Mouse (Mus musculus): Measurements from ENCODE around the gene Dnajc1. TPM values are rescaled to one million over a fixed set of nuclear protein-coding genes. Genes with fewer than 3 reads are reported as not detected.

Dnajc1 gene
- total and polyA plus RNA-seq, 3 experiments = 9.3 to 86.1 (median 14.3) TPM

DNA sequence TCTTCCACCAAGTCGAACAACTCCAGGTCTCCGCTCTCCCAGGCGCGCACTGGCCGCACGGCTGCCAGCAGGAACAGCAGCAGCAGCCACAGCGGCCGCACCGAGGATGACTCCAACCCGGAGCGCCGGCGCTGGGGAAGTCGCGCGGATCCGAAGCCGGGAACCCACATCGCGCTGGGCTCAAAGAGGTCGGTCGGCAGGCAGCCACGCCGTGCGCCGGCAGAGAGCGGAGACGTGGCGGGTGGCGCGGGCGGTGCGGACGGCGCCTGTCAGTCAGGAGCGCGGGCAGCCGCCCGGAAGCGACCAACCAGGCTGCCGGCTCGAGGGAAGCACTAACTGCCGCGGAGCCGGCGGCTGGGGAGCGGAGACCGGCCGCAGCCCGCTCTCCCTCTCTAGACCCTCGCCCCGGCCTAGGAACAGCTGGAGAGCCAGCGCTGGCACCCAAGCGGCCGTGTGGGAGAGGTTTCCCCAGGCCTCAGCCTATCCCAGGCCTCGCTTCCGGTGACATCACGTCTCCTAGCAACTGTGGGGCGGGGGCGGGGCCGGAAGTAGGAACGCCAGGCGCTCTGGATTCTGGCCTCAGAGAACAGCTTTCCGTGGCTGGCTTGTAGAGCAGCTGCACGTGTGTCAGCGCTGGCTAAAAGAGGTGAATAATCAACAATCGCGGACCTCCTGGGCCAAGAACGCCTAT lies at the start of gene Dnajc1 (continued):
- peak; percentile 85 for TF ChIP-seq MYC (IDR thresholded peaks at IDR 0.05; ENCODE audit: low read depth, low read length)
- no peak for TF ChIP-seq JUND (IDR thresholded peaks at IDR 0.05; ENCODE audit: low read depth, low read length)
- no peak for TF ChIP-seq E2F4 (IDR thresholded peaks at IDR 0.05; ENCODE audit: borderline replicate concordance, low read depth, low read length)
- peak; percentile 89 for TF ChIP-seq MAX (IDR thresholded peaks at IDR 0.05; ENCODE audit: low read length)

DNA sequence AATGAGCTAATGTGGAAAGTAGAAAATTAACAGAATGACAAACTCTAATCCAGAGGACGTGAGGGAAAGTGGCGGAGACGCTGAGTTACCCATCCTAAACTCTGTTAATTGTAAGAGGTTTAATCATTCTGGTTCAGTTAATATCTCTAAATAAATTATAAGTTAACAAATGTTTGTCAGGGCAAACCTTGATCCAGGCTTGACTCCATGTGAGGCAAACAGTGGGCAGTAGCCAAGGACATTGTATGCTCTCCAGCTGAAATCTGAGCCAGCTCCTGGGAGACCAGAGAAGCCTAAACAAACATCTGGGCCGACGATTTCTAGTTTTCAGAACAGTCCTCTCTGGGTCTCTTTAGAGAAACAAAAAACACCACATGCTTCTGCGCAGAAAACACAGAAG lies 49.2 kb upstream of the Dnajc1 start:
- peaks cover 2 to 4% of the 10 kb centered on the region in 2 experiments for H3K27me3 ChIP-seq (ENCODE audit: control insufficient read depth in 1 of 2, insufficient read depth in 2 of 2, low read length in 2 of 2)
- no peaks in the 10 kb centered on the region for H3K4me1 ChIP-seq (ENCODE audit: control insufficient read depth in 1 of 2, insufficient read depth in 2 of 2, low read length in 2 of 2)
- H3K9me3 ChIP-seq (replicated peaks; ENCODE audit: insufficient read depth, low read length) = no peaks in the 10 kb centered on the region
- no peak overlapping the region for H3K4me3 ChIP-seq (ENCODE audit: control insufficient read depth in 1 of 2, insufficient read depth in 1 of 2, low read depth in 2 of 2, low read length in 2 of 2)
- H3K79me2 ChIP-seq (ENCODE audit: control insufficient read depth, insufficient read depth, low read length, poor library complexity) = no peaks in the 10 kb centered on the region
- TF ChIP-seq KAT2A (conservative IDR thresholded peaks at IDR 0.05; ENCODE audit: low read depth, low read length) (no peak), ZC3H11A (IDR thresholded peaks at IDR 0.05; ENCODE audit: low read depth, low read length) (no peak), NELFE (IDR thresholded peaks at IDR 0.05; ENCODE audit: low read depth, low read length) (no peak), GATA1 (IDR thresholded peaks at IDR 0.05; ENCODE audit: low read depth, low read length) (no peak), ZKSCAN1 (IDR thresholded peaks at IDR 0.05; ENCODE audit: low read depth, low read length) (no peak), MAX (IDR thresholded peaks at IDR 0.05; ENCODE audit: low read length) (no peak), UBTF (IDR thresholded peaks at IDR 0.05; ENCODE audit: borderline replicate concordance, insufficient read depth, low read depth, low read length) (no peak), HCFC1 (IDR thresholded peaks at IDR 0.05; ENCODE audit: low read depth, low read length) (no peak), TCF12 (IDR thresholded peaks at IDR 0.05; ENCODE audit: low read depth, low read length) (no peak), NRF1 (IDR thresholded peaks at IDR 0.05; ENCODE audit: insufficient read depth, low read depth, low read length, poor library complexity, severe bottlenecking) (no peak), TAL1 (IDR thresholded peaks at IDR 0.05; ENCODE audit: low read length) (no peak), POLR2A (IDR thresholded peaks at IDR 0.05; ENCODE audit: control insufficient read depth in 1 of 2, insufficient read depth in 1 of 2, low read depth in 1 of 2, low read length in 2 of 2, poor library complexity in 1 of 2) (no peak), MYC (IDR thresholded peaks at IDR 0.05; ENCODE audit: low read depth, low read length) (no peak), CHD2 (IDR thresholded peaks at IDR 0.05; ENCODE audit: low read length) (no peak), MAZ (IDR thresholded peaks at IDR 0.05; ENCODE audit: low read depth, low read length) (no peak), RAD21 (IDR thresholded peaks at IDR 0.05; ENCODE audit: low read depth, low read length) (no peak), MYB (IDR thresholded peaks at IDR 0.05; ENCODE audit: low read depth, low read length) (no peak), MXI1 (IDR thresholded peaks at IDR 0.05; ENCODE audit: low read depth, low read length) (no peak), POLR2AphosphoS2 (IDR thresholded peaks at IDR 0.05; ENCODE audit: low read length) (no peak)
- no peak overlapping the region for H3K27ac ChIP-seq (ENCODE audit: control insufficient read depth, low read depth, low read length)
- H3K36me3 ChIP-seq (ENCODE audit: control insufficient read depth in 1 of 2, insufficient read depth in 2 of 2, low read length in 2 of 2) = no peaks in the 10 kb centered on the region
- DNase-seq (ENCODE audit: low read depth, low spot score) = no peak
- H3K9ac ChIP-seq (ENCODE audit: control insufficient read depth, low read depth, low read length, poor library complexity, severe bottlenecking) = no peak overlapping the region

Data from MEL (cell line).